Mouse (Mus musculus) thymus, adult 18-20 months (tissue): Measurements from ENCODE around the gene Riox1.
"Not testable (repeated sequence)": the region's sequence is repeated elsewhere in the genome, so short reads cannot be mapped to it uniquely, and the experiment has no call there.

Experiments
- DNase-seq, 2 experiments: peaks; one replicate each; pipeline ENCODE4 v3.0.0; 2022; ENCODE audit warnings: mixed read lengths in 2 of 2

Gene Riox1

DNA sequence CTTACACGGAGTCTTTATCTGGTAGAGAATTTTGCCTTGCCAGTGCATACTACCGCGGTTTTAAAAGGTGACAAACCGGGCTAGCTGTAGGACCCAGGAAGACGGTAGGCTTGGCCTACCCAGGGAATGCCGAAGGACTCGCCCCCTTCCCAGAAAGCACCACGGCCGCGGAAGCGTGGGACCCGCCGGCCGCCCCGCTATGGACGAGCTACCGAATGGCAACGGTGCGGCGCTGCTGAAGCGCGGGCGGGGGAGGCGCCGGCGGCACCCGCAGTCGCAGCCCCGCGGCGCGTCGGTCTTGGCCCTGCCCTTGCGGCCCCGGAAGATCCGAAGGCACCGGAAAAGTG lies at the start of gene Riox1:
Gene Riox1 (plus strand): TSS at position 116 of the 347 bp plus-strand sequence.
- DNase-seq, result peak; percentile 68 to 69

DNA sequence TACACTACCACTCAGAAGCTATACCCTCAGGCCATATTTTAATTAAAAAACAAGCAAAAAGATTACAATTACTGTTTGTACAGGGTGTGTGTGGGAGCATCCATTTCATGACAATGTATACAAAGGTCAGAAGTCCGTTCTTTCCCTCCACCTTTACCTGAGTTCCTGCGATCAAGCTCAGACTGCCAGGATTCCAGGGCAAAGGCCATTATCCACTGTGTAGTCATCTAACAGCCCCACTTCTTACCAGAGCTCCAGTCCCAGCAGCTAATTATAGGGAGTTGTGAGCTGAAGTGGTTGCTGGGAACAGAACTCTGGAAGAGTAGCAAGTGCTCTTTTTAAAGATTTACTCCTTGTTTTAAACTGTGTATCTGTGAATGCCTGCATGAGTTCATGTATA lies 40.0 kb upstream of the Riox1 start:
- no peak for DNase-seq

DNA sequence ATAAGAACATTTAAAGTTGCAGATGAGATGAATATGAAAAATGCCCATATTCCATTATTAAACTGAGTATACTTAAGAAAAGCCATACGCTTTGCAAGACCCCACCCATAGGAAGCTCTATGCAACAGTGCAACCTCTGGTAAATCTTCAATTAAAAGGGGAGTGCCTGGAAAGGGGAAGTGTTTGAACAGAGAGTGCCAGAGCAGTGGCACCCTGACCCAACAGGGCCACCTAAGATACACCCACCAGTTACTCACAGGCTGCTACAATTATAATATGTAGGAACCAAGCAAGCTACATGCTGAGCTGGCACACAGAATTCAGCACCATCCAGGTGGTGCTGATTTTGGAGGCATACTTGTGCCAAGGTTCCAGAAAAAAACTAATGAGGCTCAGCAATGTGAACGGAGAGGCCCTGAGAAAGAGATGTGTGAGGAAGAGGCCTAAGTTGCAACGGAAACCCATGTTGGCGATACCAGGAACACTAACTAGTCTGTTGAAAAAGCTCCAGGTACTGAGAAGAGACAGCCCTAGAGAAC lies 36.1 kb upstream of the Riox1 start:
- DNase-seq, result no peak

DNA sequence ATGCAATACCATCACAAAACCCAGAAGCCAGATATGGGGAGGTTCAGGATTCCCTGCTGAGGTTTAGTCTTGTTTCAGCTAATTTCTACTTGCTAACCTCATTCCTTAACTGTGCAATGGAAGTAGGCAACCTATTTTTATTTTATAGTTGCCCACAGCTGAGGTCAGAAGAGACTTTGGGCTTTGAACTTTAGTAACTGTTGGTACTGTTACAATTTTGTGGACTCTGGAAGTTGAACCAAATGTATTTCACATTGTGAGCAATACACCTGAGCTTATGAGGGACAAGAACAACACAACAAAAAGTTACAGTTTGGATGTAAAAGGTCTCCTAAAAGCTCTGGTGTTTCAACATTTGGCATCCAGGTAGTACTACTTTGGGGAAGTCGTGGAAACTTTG lies 35.6 kb upstream of the Riox1 start:
- DNase-seq, result no peak

DNA sequence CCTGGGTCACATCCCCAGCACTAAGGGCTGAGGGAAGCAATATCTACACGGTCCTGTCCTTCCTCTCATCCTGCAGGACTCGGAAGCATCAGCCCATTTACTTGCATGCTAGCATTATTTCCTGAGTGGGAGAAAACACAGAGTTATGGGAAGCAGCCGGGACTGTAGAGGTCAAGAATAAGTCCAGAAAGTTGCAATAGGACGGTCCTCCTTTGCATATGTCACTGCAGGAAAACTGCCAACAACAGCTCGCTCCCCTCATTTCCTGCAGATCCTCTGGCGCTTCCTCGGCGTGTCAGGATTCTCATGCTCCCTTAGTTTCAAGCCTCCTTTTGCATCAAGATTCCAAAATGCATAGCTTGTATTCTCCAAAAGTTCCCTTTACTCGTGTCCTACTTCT lies 33.5 kb upstream of the Riox1 start:
- DNase-seq, result no peak

DNA sequence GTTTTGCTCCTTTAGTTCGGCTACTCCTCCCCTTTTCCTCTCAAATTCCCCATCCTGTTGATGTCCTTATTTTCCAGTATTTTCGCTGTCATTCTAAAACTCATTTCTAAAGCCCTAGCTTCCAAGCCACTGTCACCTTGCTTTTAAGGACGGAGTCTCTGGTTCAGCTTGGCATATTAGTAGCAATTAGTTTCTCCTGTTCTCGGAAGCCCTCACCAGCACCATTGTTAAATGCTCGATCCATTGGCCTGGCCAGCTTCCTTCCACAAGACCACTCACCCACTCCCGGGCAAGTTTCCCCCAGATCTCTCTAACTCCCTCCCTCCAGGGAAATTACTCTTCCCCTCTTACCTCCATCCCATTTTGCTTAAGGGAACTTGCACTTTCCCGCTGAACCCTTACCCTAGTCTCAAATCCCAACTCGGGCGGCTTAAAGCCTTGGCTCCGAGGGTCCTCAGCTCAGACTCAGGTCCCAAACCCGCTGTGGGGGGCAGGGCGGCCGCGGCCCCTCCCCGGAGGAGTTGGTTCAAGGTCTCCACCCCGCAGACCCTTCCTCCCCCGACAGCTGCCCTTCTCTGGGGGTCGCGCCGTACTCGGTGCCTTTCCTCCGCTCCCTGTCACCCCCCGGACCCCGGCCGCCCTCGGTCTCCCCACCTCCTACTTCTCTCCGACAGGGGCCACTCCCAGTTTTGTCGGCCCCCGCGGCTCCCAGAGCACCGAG lies 29.5 kb upstream of the Riox1 start:
- peak; percentile 30 to 43 for DNase-seq

DNA sequence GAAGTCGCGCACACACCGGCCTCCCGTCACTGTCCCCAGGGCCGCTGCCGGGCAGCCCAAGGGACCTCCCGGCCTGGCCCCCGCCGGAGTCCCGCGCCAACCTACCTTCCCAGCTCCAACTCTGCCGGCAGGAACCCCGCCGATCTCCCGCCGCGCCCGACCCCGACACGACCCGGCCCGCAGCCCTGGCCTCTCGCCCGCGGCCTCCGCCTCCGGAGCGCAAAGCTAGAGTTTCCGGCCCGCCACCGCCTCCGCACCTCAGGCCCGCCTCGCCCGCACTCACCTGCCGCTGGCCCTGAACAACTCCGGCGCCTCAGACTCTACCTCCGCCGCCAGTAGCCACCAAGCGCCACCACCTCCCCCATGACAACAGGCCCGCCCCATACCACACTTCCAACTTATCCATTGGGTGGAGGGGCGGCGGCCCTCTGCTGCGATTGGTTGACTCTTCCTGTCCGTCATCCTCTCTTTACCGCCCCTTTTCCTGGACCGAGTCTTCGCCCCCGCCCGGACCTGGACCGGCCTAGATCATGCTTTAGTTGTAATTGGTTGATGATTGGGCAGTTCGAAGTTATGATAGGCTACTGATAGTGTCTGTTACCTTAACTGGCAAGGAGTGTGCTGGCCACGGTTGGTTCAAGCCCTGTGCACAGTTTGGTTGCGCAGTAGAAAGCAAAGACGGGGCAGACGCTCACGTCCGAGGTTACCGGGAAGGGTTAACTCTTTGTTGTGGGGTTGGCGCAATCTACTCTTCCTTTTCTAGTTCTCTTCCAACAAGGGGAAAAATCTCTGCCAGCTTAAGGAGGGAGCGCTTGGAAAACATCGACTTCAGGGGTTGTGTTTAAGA lies 28.6 kb upstream of the Riox1 start, which contains the start of gene Numb:
Gene Numb (minus strand): TSS at position 400 of the 847 bp plus-strand sequence.
- DNase-seq, result peak; percentile 95 to 97

DNA sequence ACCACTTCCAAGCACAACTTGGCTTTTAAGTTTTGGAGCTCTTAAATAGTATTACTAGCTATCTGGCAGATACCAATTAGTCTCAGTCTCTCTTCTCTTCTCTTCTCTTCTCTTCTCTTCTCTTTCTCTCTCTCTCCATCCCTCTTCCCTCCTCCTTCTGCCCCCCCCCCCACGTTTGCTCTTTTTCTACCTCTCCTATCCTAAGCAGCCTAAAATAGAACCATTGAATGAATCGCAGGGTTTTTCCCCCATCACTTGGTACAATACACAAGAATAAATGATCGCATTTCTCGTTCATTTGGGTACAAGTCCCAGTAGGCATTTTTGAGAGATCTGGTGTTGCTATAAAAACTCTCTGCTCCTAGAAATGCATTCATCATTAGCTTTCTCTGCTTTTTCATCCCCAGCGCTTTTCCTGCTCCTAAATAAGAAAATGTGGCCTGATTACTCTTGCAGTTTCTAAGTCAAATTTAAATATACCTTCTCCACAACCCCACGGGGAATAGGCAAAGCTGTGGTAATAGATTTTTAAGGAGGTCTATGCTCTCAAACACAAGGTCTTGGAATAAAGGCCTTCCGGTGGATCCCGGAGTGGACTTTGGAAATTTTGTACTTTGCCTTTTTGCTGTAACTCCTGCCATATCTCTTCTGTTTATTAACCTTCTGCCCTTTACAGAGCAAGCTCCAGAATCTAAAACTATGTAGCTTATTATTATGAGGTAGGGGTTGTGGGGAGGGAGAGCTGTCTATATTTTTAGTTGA lies 27.5 kb upstream of the Riox1 start:
- DNase-seq, result no peak

DNA sequence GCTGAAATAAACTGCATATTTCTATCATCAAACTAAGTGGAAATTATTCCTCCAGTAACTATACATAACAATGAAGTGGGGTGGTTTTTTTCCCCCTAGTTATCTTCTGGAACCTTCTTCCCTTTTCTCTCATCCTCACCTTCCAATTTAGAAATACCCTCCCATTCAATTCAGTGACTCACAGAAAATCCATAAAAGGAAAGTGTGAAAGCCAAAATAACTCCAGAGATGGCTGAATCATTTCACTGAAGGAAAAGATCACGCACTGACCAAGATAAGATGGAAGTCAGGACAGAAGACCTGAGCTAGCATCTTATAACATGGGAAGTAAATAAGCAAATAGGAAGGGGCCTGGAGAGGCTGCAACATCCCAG lies 26.9 kb upstream of the Riox1 start:
- no peak for DNase-seq

DNA sequence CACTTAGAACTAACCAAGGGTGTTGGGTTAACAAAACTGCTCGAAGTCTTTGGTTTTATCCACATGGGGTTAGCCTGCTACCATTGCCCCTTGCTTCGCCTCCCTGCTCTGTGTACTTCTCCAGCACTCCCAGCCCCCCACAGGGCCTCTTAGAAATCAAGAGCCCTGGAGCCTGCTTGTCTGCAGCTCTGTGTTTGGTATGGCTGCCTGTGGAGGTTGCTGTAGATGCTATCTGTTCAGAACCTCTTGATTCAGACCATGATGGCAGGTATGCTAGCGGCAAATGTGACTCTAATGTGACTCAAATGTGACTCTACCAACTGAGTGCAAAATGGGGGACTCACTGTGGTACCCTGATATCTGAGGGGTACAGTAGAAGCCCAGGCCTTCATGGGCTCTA lies 26.1 kb upstream of the Riox1 start:
- no peak for DNase-seq

DNA sequence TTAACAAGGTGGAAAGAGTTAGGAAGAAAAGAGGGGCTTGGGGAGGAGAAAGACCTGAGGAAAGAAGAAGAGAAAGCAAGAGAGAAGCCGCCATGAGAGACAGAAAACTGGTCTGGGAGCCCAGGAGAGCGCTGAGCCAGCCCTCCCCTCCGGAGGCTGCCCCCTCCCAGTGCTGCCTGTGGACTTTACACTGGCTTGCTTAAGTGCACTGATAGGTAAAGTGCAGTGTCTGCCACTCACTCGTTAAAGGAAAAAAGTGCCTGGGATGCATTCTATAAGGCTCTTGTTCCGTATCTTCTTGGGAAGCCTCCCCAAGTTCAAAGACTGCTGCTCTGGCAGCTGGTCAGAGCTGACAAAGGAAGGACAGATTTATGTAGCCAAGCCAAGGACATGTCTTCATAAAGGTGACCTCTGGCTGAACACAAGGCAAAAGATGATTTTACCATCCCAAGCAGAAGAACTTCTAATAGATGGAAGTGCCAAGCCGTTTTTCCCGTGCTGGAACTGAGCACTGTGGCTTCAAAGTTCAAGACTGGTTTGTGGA lies 25.2 kb upstream of the Riox1 start:
- no peak for DNase-seq

DNA sequence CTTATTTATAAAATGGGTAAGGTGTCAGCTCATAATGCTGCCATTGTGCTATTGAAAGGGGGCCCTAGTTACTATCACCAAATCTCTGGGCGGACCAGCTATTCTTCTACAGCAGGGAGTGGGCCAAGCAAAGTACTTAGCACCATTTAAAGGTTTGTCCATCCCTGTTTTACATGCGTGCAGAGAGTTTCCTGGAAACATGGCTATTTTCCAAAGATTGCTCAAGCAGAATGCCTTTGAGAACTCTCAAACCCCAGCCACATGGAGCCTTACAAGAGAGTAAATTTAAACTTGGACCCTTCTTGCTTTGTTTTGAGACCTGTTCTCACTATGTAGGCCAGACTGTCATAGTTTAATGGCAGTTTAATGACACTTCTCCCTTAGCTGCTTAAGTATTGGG lies 24.3 kb upstream of the Riox1 start:
- no peak for DNase-seq

DNA sequence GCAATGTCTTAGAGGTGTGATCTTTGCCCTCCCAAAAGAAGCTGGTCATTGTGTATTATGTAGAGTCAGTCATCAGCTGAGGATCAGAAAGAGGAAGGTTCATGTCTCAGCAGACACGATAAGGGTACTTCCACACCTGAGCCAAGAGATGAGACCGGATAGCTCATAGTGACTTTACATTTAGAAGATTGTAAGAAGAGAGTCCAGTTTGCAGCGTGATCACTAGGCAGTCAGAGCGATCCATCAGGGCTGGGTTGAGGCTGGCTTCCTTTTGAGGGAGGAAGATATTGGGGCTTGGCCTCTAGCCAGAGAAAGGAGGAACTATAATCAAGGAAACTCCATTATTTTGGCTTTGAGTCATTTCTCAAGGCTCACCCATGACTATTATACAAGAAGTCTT lies 22.7 kb upstream of the Riox1 start:
- DNase-seq, result no peak

DNA sequence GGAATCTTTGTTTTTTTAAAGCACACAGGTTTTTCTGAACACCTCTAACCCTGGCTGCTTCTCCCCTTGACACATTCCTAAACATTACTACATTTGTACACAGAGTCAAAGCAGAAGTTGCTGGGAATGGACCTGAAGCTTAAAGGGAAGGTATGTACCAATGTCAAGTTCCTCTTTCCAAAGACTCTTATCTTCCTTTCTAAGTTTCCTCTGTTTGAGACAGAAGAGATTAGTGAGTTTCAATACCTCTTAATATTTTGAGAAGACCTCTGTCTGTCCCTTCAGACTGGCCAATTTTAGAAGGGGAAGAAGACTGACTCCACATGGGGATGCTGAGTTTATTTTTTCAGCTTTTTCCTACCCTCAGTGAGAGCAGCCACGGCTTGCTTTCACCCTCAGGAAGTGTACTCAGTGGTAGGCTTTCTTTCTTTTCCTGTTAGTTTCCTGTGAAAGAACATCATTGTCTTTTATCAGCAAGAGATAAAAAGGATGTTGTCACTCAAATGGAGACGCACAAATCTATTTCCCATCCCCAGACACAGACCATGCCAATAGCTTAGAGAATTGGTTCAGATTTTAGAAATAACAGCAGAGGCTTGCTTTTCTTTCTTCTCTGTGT lies 21.1 kb upstream of the Riox1 start:
- DNase-seq, result no peak

DNA sequence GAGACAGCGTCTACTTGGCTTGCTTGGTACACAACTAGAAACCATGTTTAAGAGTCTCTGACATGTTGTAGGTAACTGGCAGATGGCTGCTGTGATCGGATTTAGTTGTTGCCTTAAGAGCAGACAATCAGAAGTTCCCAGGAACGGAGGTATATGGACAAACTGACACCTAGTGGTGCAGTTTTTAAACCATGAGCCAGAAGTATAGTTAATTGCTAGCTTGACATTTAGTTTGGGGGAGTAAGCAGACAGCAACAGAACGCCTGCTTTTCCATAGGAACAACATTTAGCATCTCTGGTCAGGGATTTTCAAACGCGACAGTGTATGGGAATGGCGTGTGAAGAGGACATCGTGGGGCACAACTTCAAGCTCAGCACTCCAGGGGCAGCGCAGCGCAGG lies 12.8 kb upstream of the Riox1 start:
- DNase-seq, result no peak

DNA sequence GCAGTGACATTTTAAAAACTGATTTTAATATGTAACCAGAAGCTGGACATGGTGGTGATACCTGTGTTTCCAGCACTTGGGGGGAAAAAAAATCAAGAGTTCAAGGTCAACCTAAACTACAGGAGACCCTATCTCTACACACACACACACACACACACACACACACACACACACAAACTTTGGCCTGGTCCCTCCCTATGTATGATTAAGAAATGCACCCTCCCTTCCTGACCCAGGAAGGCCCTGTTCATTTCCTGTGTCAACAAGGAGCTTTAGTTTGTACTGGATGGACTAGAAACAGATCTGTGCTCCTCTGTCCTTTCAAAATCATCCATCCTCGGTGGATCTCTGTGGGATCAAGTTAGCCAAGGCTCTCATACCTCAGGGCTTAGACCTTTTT lies 11.8 kb upstream of the Riox1 start:
- DNase-seq, result not testable (repeated sequence)

DNA sequence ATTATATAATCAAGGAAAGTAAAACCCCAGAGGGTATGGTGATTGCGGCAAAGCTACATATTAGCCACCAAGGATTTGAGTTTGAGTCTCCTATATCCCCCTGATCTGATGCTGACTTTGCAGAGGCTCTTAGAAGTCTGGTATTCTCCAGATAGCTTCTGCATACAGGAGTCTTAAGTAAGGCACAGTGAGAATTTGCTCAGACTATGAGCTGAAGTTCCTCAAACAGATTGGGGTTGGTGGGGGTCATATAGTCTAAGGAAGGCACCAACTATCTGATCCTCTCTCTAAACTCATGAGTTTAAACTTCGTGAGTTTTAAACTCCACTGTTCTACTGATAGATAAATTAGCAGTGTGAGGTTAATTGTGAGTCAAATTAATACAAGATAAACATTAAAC lies 11.1 kb upstream of the Riox1 start:
- no peak for DNase-seq

DNA sequence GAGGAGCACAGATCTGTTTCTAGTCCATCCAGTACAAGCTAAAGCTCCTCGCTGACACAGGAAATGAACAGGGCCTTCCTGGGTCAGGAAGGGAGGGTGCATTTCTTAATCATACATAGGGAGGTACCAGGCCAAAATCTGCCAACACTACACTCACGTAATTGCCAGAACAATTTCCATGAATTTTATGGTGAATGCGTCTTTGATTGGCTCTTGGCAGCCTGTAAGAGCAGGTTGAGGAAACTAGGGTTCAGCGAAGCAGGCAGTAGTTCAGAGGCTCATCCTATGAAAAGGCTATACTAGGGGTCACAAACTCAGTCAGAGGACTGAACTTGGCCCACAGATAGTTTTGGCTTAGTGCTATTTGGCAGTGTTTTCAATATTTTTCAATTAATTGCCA lies 10.4 kb upstream of the Riox1 start:
- DNase-seq, result no peak

DNA sequence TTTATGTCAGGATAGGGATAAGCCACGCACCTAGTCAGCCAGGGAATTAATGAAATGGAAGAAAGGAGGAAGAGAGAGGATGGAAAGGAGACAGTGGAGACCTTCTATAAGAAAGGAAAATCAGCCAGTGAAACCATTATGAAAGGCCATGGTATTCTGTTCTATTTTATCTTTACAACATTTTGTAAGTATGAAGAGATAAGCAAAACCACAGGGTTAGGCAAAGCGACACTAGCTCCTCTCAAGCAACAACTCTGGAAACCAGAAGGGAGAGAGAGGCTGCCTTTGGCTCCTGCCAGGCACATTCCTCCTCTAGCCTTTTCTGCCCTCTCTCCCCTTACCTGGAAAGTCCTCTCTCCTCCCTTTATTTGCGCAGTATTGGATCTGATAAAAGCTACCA lies 8.5 kb upstream of the Riox1 start:
- DNase-seq, result no peak

DNA sequence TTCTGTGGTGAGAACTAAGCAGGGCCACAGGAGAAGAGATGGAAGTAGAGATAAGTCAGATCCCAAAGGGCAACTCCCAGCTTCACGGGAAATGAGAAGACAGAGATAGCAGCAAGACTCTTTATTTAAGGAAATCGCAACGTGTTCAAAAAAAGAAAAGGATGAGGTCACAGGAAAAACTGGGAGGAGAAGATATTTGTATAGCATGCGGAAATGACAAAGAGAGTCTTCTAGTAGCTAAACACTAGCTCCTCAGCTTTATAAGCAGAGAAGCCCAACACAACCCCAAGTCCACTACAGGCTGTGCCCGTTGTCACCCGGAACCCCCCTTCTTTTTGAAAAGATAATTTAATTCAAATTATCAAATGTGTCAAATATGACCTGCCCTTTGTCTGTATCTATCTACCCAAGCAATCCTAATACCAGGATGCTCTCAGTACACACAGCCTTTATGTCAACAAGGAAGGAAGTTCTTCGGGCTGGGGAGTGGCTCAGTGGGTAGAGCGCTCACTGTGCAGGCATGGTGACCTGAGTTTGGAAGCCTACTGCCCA lies 3.1 kb upstream of the Riox1 start:
- no peak for DNase-seq

DNA sequence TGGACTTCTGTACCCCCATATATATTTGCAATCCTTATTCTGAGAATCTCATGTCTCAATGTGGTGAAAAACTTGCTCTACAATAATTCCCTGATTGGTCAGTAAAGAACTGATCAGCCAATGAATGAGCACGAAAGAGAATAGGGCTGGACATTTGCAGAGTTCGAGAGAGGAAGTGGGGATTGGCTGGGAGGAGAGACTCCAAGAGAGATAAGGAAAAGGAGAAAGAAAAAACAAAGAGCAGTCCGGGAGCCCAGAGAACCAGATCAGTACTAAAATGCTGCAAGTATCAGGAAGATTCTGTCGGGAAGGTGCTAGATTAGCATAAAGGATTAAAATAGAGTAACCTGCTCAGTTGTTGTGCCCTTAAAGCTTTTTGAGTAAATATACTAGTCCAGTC lies 1.4 kb upstream of the Riox1 start:
- DNase-seq, result no peak

DNA sequence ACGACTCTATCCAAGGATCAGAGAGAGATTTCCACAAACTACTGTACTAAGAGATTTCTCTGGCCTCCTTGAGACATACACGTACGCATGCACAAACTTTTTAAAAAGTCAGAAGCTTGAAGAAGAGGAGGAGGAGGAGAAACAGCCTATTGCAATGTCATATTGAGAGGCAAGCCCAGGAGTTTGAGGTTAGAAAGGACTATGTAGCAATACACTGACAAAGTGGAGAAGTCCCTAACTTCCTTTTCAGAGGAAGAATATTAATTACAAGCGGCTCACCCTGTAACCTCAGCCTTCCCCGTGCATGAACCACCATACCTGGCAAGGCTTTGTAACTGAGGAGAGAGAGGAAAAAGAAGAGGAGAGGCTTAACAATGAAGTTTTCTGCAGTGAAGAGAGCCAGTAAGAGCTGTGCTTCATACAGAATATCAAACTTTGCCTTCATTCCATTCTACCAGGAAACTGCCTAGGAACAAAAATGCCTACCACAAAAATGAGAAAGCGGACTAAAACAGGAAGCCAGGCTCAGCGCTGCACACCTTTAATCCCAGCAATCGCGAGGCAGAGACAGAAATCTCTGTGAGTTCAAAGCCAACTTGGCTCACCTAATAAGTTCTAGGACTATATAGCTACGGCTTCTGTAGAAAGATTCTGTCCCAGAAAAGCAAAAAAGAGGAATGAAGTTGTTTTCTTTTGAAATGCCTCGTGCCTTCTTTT lies 474 bp upstream of the Riox1 start:
- DNase-seq, result no peak
